Mouse (Mus musculus) thymus, adult 2 months (tissue): Measurements from ENCODE around the gene Clec4a3. TPM values are rescaled to one million over a fixed set of nuclear protein-coding genes. Genes with fewer than 3 reads are reported as not detected.
"Not testable (repeated sequence)": the region's sequence is repeated elsewhere in the genome, so short reads cannot be mapped to it uniquely, and the experiment has no call there.

Experiments used
- DNase-seq: peaks from one replicate; pipeline ENCODE4 v3.0.0; 2021
- H3K27ac ChIP-seq: fragments of 200-500 bp; 2 replicates; pipeline ENCODE4 v1.5.1; 2012; ENCODE audit warnings: low read length, control low read depth; ENCODE audit not compliant: control insufficient read depth, insufficient read depth
- H3K27me3 ChIP-seq: fragments of 200-500 bp; 2 replicates; pipeline ENCODE4 v1.6.1; 2012; ENCODE audit warnings: mild to moderate bottlenecking, low read length, moderate library complexity, mixed read lengths; ENCODE audit not compliant: control insufficient read depth, insufficient read depth
- H3K36me3 ChIP-seq: fragments of 200-500 bp; 2 replicates; pipeline ENCODE4 v1.6.1; 2012; ENCODE audit warnings: mild to moderate bottlenecking, low read length, moderate library complexity; ENCODE audit not compliant: control insufficient read depth, insufficient read depth
- H3K4me1 ChIP-seq: fragments of 200-500 bp; replicated peaks from 2 replicates; pipeline ENCODE4 v1.6.1; 2012; ENCODE audit warnings: low read length; ENCODE audit not compliant: control insufficient read depth, insufficient read depth
- H3K4me3 ChIP-seq: fragments of 200-500 bp; 2 replicates; pipeline ENCODE4 v1.5.1; 2012; ENCODE audit warnings: mild to moderate bottlenecking, low read length, control low read depth, moderate library complexity; ENCODE audit not compliant: control insufficient read depth, insufficient read depth
- CTCF ChIP-seq: fragments of 200-500 bp; IDR thresholded peaks from 2 replicates; pipeline ENCODE4 v1.5.1; 2012; ENCODE audit warnings: mild to moderate bottlenecking, control low read depth, low read length, moderate library complexity, borderline replicate concordance; ENCODE audit not compliant: control insufficient read depth, poor library complexity, insufficient read depth; ENCODE audit errors: extremely low read depth
- POLR2A ChIP-seq: fragments of 200-500 bp; IDR thresholded peaks from 2 replicates; pipeline ENCODE4 v1.6.1; 2012; ENCODE audit warnings: mild to moderate bottlenecking, low read length, control low read depth, moderate library complexity; ENCODE audit not compliant: control insufficient read depth, poor library complexity, insufficient read depth; ENCODE audit errors: extremely low read depth
- WGBS: fragments of 180-500 bp; shearing (Covaris S2); methylation state at CpG from one replicate; pipeline ENCODE4 v1.1.7; 2018; 5-methylcytosine and 5-hydroxymethylcytosine counted together
- polyA plus RNA-seq: library from polyadenylated mRNA; depleted of rRNA; stranded (reverse); fragments of >200 nt; gene quantifications from 2 replicates; pipeline ENCODE4 v1.2.3, GENCODE M21; 2012; rRNA removed

The Clec4a3 gene
- polyA plus RNA-seq, 1 experiment, result 2.8 TPM

DNA sequence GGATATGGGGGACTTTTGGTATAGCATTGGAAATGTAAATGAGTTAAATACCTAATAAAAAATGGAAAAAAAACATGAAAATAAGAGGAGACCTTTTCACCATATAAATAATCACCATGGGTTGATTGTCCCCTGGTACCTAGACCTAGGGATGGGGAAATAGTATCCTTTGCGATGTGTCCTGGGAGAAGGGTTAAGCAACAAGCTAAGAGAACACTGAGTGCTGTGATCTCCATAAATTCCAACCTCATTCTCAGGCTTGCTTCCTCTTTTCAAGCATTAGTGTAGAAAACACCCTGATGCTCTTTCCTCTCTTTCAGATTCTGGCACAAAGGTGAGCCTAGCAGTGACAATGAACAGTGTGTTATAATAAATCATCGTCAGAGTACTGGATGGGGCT, 16.7 kb downstream of the Clec4a3 start:
- WGBS, result 92% methylated on average over 2 of the region's 2 CpGs
- Histone ChIP-seq H3K4me3 (no peak overlapping the region), H3K4me1 (no peaks in the 10 kb centered on the region), H3K27me3 (no peaks in the 10 kb centered on the region), H3K27ac (no peak overlapping the region), H3K36me3 (no peaks in the 10 kb centered on the region)
- DNase-seq, result no peak
- TF ChIP-seq POLR2A (no peak), CTCF (no peak)

GRCm38 (mm10) chr6:122989876-122990437, 37.6 kb downstream of the Clec4a3 start, which contains the start of gene Clec4a4:
Gene Clec4a4, plus strand, starts transcription at chr6:122990367.
- H3K36me3 ChIP-seq, result no peaks in the 10 kb centered on the region
- no peak within 1 kb of the TSS for H3K4me3 ChIP-seq
- no peaks in the 10 kb centered on the region for H3K27me3 ChIP-seq
- DNase-seq, result no peak
- WGBS, result 38% methylated on average over 6 of the region's 6 CpGs
- TF ChIP-seq CTCF (no peak), POLR2A (no peak)
- no peak within 1 kb of the TSS for H3K27ac ChIP-seq
- H3K4me1 ChIP-seq, result no peaks in the 10 kb centered on the region

GRCm38 (mm10) chr6:123004696-123005095, 52.4 kb downstream of the Clec4a3 start:
- not testable (repeated sequence) for DNase-seq, H3K27me3 ChIP-seq, H3K4me3 ChIP-seq, H3K4me1 ChIP-seq, H3K36me3 ChIP-seq, H3K27ac ChIP-seq
- WGBS, result 91% methylated on average over 2 of the region's 2 CpGs

- no peak overlapping the region for H3K27ac ChIP-seq
- no peak for TF ChIP-seq POLR2A
- TF ChIP-seq CTCF, result no peak
- H3K27me3 ChIP-seq, result no peaks in the 10 kb centered on the region
- DNase-seq, result no peak
- H3K4me3 ChIP-seq, result no peak overlapping the region
- no peaks in the 10 kb centered on the region for H3K4me1 ChIP-seq
- WGBS, result 62% methylated on average over 1 of the region's 1 CpGs
- no peaks in the 10 kb centered on the region for H3K36me3 ChIP-seq
Observed at GRCm38 (mm10) chr6:123005591-123005990, 53.3 kb downstream of the Clec4a3 start.

Other genes with a start within 250 kb of the Clec4a3 start
- 0.08 TPM in 1 of 2 replicates, not detected in the other for gene Nanog, start 245.0 kb upstream of the Clec4a3 start, polyA plus RNA-seq
- 11.7 and 12.8 TPM in 2 replicates for gene Slc2a3, start 150.9 kb upstream of the Clec4a3 start, polyA plus RNA-seq
- gene Foxj2, start 132.6 kb upstream of the Clec4a3 start, polyA plus RNA-seq, result 20.2 and 22.5 TPM in 2 replicates
- 2.4 and 4.3 TPM in 2 replicates for gene C3ar1, start 96.4 kb upstream of the Clec4a3 start, polyA plus RNA-seq
- 14.3 and 19.5 TPM in 2 replicates for gene Necap1, start 78.0 kb upstream of the Clec4a3 start, polyA plus RNA-seq
- 2.4 and 3.4 TPM in 2 replicates for gene Clec4a1, start 30.7 kb upstream of the Clec4a3 start, polyA plus RNA-seq
- gene Clec4a4, start 37.9 kb downstream of the Clec4a3 start, polyA plus RNA-seq, result not detected in 2 replicates
- 0.41 and 0.69 TPM in 2 replicates for gene Clec4b1, start 97.4 kb downstream of the Clec4a3 start, polyA plus RNA-seq
- 0.91 and 1.4 TPM in 2 replicates for gene Clec4a2, start 153.9 kb downstream of the Clec4a3 start, polyA plus RNA-seq
- gene Clec4b2, start 220.4 kb downstream of the Clec4a3 start, polyA plus RNA-seq, result 0.13 TPM in 1 of 2 replicates, not detected in the other